Mouse (Mus musculus) effector memory CD4-positive, alpha-beta T cell, adult 5 months (primary cell): Measurements from ENCODE around the gene Rnf31. TPM values are rescaled to one million over a fixed set of nuclear protein-coding genes. Genes with fewer than 3 reads are reported as not detected.

Source experiments
- polyA plus RNA-seq: library from polyadenylated mRNA; unstranded; fragments of 100-300 nt; shearing (Covaris generic); gene quantifications from one replicate; pipeline ENCODE4 v1.2.1, GENCODE M21; 2017

Rnf31 gene
- polyA plus RNA-seq: 41.5 TPM

GRCm38 (mm10) chr14:55591331-55591891, at the start of gene Rnf31:
Rnf31 (plus strand) TSS chr14:55591708.

DNA sequence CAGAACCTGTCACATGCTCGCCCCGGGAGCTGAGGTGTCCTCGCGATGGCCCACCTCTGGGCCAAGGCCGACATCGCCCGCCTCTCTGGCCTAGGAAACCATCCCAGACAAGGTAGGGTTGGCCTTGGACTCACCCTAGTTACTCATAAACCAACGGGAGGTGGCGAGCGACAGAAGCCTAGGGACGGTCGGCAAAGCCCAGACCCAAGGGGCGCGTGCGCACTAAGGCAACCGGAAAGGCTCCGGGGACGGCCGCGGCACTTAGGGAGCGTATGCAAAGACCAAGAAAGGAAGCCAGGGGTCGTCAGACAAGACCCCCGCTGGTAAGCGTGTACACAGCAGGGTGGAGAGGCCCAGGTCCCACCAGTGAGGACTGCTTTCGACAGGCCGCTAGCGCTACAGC, 31.7 kb upstream of the Rnf31 start, which contains the start of gene Dcaf11:
Gene Dcaf11 (plus strand): TSS at position 208 of the 403 bp plus-strand sequence.

GRCm38 (mm10) chr14:55560202-55561073, 31.1 kb upstream of the Rnf31 start, which contains the start of gene A730061H03Rik:
A730061H03Rik (minus strand) TSS chr14:55560406.

GRCm38 (mm10) chr14:55575302-55575701, 16.2 kb upstream of the Rnf31 start, which contains the start of gene Fitm1:
Fitm1 (plus strand) TSS chr14:55575617.

GRCm38 (mm10) chr14:55577871-55578667, 13.4 kb upstream of the Rnf31 start, which contains the start of gene Psme1:
Psme1 (plus strand) TSS chr14:55578123.

GRCm38 (mm10) chr14:55584702-55585565, 6.6 kb upstream of the Rnf31 start, which contains the start of gene Emc9:
Emc9 (minus strand) TSS chr14:55585302.

GRCm38 (mm10) chr14:55590748-55591330, 669 bp upstream of the Rnf31 start, which contains the start of gene Psme2:
Psme2 (minus strand) TSS chr14:55591113.

GRCm38 (mm10) chr14:55603271-55603632, 11.7 kb downstream of the Rnf31 start, which contains the start of gene Irf9:
Irf9 (plus strand) TSS chr14:55603571.

DNA sequence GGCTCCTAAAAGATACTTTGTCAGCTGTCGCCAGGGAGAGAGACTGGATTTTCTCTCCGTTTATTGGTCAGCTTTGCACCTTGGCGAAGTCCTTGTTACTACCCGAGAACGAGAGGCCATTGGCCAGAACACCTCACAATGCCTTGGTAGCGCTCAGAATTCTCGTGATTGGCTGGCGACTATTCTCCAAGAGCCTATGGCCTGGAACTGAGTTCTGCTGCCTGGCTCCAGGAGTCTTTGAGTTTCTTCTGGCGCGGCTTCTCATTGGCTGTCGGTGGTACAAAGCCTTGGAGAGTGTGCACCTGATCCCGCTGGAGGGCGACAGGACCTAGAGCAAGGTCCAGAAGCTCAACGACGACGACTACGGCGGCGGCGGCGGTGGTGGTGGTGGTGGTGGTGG, 26.3 kb downstream of the Rnf31 start, which contains the start of gene Rec8:
Gene Rec8 (plus strand): TSS at position 216 of the 400 bp plus-strand sequence.

GRCm38 (mm10) chr14:55635523-55636007, 44.1 kb downstream of the Rnf31 start, which contains the start of gene Ipo4:
Ipo4 (minus strand) TSS chr14:55635957.

GRCm38 (mm10) chr14:55637795-55638194, 46.3 kb downstream of the Rnf31 start, which contains the start of gene Gm49378:
Gm49378 (minus strand) TSS chr14:55637895.

DNA sequence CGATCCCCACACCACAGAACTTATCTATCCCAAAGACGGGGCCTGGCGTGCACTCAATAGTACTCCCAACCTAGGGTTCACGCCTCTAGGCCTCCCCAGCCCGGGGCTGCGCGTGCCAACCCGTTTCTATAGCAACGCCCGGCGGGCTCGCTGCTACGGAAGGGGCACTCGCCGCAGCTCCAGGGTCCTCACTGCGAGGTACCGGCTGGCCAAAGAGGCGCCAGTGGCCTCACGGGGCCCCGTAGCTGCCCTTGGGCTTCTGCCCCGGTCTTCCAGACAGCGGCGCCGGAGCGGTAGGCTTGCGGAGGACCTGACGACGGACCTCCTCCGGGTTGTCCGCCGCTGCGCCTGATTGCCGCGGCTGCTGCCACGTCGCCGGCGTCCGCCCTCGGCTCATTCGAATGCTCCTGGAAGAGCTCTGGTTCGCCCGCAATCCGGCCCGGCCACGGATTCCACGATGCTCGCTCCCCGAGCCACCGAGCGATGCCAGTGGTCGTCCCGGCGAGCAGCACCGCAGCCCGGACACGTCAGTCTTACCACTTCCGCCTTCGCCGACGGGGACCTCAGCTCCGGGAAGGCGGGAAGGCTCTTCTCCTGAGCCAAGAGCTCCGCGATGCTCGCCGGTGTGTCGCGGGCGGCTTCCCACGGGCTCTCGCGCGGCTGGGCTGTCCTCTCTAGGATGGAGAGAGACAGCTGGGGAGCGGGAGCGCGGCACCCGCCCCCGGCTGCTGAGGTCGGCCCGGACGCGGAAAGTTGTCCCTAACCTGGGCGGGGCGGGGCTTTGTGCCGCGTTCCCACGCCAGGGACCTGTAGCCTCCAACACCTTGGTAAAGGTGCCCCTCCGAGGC, 51.8 kb downstream of the Rnf31 start, which contains the start of gene Tm9sf1:
Gene Tm9sf1 (minus strand): TSS at position 747 of the 848 bp plus-strand sequence.

GRCm38 (mm10) chr14:55649884-55650283, 58.4 kb downstream of the Rnf31 start, which contains the start of gene Tssk4:
Tssk4 (plus strand) TSS chr14:55650184.

Other genes with a start within 250 kb of the Rnf31 start
- 25.1 TPM for gene Dhrs4, start 113.0 kb upstream of the Rnf31 start, polyA plus RNA-seq
- gene Carmil3, start 101.1 kb upstream of the Rnf31 start, polyA plus RNA-seq: not detected
- gene Cpne6, start 81.3 kb upstream of the Rnf31 start, polyA plus RNA-seq: not detected
- not detected for gene Nrl, start 66.7 kb upstream of the Rnf31 start, polyA plus RNA-seq
- gene Pck2, start 51.4 kb upstream of the Rnf31 start, polyA plus RNA-seq: 14.1 TPM
- gene Dcaf11, start 31.7 kb upstream of the Rnf31 start, polyA plus RNA-seq: 104 TPM
- gene A730061H03Rik, start 31.3 kb upstream of the Rnf31 start, polyA plus RNA-seq: 4.2 TPM
- not detected for gene Fitm1, start 16.1 kb upstream of the Rnf31 start, polyA plus RNA-seq
- 723 TPM for gene Psme1, start 13.6 kb upstream of the Rnf31 start, polyA plus RNA-seq
- 16.6 TPM for gene Emc9, start 6.4 kb upstream of the Rnf31 start, polyA plus RNA-seq
- gene Psme2, start 595 bp upstream of the Rnf31 start, polyA plus RNA-seq: 460 TPM
- gene Irf9, start 11.9 kb downstream of the Rnf31 start, polyA plus RNA-seq: 60.1 TPM
- 0.65 TPM for gene Rec8, start 26.3 kb downstream of the Rnf31 start, polyA plus RNA-seq
- 64.4 TPM for gene Ipo4, start 44.2 kb downstream of the Rnf31 start, polyA plus RNA-seq
- gene Gm49378, start 46.2 kb downstream of the Rnf31 start, polyA plus RNA-seq: not detected
- 65.5 TPM for gene Tm9sf1, start 52.1 kb downstream of the Rnf31 start, polyA plus RNA-seq
- 0.59 TPM for gene Tssk4, start 58.5 kb downstream of the Rnf31 start, polyA plus RNA-seq
- 52.4 TPM for gene Mdp1, start 68.8 kb downstream of the Rnf31 start, polyA plus RNA-seq
- 32.1 TPM for gene Gmpr2, start 80.2 kb downstream of the Rnf31 start, polyA plus RNA-seq
- 214 TPM for gene Nedd8, start 80.4 kb downstream of the Rnf31 start, polyA plus RNA-seq
- gene Tinf2, start 90.1 kb downstream of the Rnf31 start, polyA plus RNA-seq: 351 TPM
- not detected for gene Tgm1, start 122.2 kb downstream of the Rnf31 start, polyA plus RNA-seq
- 89.4 TPM for gene Rabggta, start 130.6 kb downstream of the Rnf31 start, polyA plus RNA-seq
- gene Dhrs1, start 154.0 kb downstream of the Rnf31 start, polyA plus RNA-seq: 22.6 TPM
- 51.0 TPM for gene Nop9, start 154.0 kb downstream of the Rnf31 start, polyA plus RNA-seq
- not detected for gene Cideb, start 166.8 kb downstream of the Rnf31 start, polyA plus RNA-seq
- 0.14 TPM for gene Ltb4r2, start 169.7 kb downstream of the Rnf31 start, polyA plus RNA-seq
- 0.27 TPM for gene Ltb4r1, start 174.3 kb downstream of the Rnf31 start, polyA plus RNA-seq
- not detected for gene Adcy4, start 192.4 kb downstream of the Rnf31 start, polyA plus RNA-seq
- gene Ripk3, start 197.2 kb downstream of the Rnf31 start, polyA plus RNA-seq: 60.3 TPM
- not detected for gene Nfatc4, start 231.4 kb downstream of the Rnf31 start, polyA plus RNA-seq